Mouse (Mus musculus) layer of hippocampus, postnatal 36 days (tissue): Measurements from ENCODE around the gene Macrod2. TPM values are rescaled to one million over a fixed set of nuclear protein-coding genes. Genes with fewer than 3 reads are reported as not detected.

Source experiments
- DNase-seq, 2 experiments: peaks; one replicate each; pipeline ENCODE4 v3.0.0; 2022
- total RNA-seq, 2 experiments: library from RNA; stranded (reverse); gene quantifications; 2 replicates each; pipeline ENCODE4 v1.2.3; 2021

Gene Macrod2
- total RNA-seq, 2 experiments from 2014 or later: 52.1 to 53.7 TPM

DNA sequence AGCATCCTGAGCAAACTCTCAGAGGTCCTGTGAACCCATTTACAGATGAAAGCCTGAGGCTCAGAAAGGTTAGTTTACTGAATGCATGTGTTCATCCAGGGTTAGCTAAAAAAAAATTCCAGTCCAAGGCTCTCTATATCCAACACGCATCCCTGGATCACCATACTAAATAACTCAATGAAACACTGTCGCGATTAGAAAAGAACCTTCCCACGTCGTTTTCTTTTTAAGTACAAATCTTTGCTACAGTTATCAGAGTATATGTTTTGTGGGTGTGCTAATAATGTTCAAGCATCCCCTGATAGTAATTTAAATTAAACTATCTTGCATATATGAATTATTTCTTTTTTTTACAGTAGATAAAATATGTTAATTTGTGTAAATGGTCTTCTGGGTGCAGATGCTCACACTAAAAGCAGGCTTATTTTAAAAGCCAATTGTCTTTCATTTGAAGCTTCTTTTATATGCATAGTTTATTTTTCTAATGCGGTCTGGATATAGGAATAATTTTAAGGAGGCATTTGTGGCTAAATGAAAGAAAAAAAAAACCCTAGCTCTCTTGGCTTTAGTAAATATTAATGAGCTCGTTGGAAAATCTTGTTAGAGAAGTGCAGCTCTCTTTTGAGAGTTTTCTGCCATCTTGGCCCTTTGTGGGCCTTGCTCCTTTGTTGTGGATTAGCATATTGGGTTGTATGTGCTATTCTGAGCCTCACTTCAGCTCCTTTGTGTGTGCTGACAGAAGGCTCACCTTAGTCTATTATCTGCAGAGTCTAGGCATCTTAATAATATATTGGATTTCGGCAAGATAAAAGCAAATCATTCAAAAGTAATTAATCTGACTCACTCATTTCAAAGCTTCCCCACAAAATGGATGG, 679.1 kb downstream of the Macrod2 start:
- no peak for DNase-seq

DNA sequence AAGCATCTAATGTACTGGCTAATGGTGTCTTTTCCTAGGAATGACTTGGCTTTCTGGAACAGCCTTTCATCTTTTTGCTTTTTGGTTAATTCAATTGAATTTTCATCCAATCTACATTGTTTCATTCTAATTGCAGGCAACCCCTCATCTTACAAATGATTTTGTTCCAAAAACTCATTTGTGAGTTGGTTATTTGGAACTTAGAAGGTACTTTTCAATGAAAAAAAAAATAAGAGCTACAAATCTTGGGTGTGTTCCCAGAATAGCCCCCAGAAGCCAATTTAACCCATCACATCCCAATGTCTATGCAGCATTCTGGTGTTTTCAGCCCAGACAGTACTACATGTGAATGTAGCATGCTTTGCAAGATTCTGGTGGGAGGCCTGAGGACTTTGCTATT, 683.1 kb downstream of the Macrod2 start:
- no peak for DNase-seq

DNA sequence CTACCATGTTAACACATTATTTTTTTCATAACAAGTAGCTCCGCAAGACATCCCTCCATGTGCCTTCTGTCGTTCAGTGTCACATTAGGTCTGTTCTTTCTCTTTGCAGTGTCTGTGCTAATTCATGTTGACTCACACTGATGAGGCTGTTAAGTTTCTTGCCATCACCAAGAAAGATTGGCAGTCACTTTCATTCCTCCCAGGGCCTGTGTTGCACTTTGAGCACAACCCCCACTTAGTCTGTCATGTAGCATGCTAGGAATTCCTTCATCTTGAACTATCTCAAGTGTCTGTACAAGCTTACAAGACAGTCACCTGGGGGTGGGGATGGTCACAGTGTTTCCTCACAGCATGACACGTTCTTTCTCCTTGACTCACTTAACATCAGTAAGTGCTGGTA, 696.2 kb downstream of the Macrod2 start:
- no peak for DNase-seq

DNA sequence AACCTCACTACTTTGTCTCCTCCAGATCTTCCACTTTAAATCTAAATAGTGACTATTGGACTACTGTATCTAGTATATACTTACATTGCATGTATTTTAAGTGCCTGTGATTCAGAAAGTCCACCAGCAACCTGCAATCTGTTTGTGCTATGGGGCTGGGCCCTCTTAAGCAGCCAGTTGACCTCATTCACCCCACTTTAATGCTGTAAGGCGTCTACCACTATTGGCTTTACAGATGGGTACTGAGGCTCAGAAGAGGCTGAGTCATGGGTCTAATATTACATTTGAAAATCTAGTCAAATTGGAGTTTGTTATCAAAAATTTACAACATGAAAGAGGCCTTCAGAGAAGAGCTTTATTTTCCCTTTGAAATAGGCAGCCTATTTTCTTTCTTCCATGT, 722.5 kb downstream of the Macrod2 start:
- no peak for DNase-seq

DNA sequence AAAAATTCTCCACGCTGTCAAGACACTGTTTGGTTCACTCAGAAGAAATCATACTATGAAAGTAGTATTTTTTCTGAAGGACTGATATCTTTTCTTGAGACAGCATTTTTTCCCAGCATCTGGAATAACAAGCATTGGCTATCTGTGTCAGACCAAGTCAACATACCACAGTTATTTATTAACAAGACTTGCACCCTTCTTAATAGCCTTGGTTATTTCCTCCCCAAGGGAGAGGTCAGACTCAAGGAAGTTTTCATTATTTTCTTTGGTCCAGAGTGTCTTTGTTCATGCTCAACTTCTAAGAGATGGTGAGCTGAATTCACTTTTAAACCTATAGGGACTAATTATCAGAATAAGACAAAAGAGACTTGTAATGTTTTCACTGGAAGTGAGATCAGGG, 728.8 kb downstream of the Macrod2 start:
- DNase-seq: no peak

DNA sequence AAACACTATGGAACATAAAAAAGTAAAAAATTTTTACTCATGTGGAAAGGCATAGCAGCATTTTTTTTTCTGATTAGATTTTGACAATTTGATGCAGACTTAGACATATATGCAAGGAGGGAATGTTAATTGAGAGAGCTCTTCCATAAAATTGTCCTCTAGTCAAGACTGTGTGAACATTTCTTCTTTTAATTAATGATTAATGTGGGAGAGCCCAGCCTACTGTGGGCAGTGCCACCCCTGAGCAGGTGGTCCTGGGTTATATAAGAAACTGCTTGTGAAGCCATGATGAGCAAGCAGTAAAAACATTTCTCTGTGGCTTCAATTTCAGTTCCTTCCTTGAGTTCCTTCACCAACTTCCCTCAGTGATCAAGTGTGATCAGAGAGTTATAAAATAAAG, 730.5 kb downstream of the Macrod2 start:
- no peak for DNase-seq

DNA sequence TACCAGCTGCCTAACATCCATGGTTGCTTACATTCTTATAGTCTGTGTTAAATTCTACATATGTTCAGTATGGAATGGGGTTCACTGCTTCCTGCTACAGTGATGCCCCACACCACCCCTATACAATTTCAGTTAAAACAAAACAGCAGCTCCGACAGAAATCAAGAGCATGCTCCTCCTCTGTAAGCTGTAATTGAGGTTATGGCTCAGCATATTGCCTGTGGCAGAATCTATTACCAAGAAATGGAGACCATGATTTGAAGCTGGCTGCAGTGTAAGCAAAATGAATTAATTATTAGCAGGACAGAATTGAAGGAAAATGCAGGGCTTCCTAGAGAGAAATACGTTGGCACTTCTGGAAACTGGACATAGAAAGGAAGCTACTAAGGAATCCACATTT, 747.2 kb downstream of the Macrod2 start:
- DNase-seq: no peak

DNA sequence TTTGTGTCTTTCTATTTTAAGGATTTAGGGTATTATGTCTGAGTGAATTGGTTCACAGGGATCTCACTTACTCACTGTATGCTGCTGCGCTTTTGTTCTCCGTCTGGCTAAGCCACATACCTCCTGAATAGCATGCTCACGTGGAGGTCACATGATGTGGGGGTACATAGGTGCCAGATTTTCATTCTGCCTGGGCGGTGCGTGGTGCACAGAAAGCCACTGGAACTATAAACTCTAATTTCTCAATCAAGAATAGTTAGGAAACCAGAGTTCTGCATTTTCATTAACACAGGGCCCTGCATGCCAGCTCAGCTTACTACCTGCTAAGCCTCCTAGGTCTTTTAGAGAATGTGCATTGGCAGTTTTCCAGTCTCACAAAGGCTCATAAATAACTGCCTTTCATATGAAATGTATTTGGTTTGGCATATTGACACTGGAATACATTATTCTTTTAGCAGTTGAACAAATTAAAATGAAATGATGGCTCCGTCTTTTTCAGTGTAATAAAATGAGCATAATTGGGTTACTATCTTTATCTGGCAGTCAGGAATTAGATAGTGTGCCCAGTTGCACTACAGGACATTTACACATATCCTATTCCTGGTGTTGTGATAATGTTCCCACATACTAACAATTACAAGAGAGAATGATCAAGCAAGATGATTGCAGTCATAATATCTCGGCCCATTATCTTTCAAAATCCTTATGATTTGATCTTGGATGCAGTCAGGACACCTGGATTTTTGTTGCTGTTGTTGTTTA, 757.1 kb downstream of the Macrod2 start:
- DNase-seq: no peak

DNA sequence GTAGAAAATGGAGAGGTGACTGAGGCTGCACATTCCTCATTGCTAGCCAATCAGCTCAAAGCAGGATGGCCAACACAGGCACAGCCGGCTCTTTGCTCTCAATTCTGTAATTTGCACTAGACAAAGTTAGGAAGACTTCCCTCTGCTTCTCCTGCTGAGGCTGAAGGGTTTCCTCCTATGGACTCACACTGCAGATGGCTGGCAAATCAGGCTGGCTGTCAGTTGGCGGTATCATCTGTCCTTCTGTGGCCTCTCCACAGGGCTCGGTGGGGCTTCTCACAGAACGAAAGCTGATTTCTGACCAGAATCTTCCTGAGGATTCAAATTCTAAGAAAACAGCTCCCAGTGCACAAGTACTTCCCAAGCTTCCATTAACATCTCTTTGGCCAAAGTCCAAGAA, 760.9 kb downstream of the Macrod2 start:
- DNase-seq: no peak

DNA sequence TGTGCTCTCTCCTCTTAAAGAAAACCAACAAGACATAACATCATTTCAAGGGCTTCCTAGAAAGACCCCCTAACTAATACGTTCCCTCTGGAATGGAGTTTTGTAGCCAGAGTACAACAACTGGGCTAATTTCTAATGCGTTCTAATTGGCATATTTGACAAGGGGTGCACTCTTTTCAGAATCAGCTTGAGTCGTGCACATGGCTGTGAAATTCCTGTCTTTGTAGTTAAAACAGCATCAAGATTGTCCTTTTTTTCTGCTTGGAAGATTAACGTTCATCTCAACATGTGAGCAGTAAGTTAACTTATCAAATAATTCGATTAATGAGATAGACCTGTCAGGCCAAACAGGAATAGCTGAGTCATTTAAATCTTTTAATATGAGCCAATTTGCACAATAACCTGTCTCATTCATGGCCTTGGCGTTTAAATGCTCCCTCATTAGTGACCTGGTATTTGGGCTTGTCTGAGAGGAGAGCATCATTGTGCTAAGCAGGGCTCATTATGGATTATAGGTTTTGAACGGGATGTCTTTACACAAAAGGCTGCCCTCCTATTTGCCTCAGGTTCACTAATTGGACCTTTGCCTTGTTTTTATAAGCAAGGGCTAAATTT, 762.0 kb downstream of the Macrod2 start:
- no peak for DNase-seq

DNA sequence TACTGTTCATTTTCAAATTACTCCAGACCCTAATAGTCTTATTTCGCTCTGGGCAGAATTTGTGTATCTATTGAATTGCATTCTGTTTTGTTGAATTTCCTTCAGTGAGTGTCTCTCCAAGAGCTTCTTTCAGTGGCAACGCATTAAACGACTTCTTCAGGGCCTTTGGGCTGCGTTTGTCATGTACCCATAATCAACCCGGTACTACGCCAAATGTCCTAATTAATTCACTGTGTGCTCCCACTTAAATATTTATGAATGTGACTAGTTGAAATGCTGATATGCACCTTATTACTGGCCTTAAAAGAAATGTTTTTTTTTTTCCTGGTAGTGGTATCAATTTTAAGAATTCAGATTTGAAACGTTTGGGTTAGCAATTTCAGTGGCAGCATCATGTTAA, 763.1 kb downstream of the Macrod2 start:
- no peak for DNase-seq

DNA sequence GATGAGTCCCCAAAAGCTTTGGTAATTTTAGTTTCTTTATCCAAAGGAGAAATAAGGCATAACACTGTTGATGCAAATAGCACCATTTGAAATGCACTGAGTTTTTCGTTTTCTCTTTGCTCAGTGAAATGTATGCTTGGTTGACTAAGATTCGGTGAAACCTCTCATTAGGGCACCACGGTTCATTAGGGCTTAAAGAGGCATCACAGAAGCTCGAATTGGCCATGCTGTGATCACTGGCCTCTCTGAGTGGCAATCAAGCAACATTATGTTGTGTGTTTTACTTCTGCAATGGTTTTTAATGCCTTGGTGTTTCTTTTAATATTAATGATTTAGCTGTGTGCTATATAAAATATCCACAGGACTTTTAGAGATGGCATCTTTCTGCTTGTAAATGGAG, 768.8 kb downstream of the Macrod2 start:
- no peak for DNase-seq

DNA sequence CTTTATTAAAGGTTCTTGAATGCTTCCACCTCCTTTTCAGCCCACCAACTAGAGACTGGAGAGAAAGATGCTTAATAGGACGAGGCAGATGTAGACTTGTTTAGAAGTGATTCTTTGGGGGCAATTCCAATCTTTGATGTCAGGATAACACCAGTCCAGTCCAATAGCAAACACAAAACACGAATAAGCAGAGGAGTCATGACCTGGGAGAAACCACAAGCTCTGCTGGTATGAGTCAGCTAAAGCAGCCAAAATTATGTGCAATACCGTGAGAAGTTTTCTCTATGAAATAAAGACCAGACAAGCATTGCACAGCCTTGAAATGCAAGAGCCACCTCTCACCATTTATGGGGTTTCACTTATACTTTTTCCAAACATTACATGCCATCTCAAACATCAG, 774.5 kb downstream of the Macrod2 start:
- no peak for DNase-seq

DNA sequence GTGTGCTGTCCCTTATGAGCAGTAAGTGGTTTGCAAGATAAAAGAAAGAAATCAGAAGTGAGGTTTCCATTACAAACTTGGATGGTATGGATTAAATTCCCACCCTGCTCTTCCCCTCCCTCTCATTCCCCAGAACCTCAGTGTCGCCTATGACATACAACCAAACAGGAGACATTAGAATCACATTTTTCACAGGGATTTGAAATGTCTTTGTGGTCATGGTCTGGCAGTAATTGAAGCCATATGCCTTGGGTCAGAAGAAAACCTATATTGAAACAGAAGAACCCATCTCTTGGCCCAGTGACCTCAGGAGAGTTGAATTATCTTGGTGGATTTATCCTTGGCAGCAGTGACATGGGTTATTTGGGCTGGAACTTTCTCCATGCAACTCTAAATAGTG, 778.1 kb downstream of the Macrod2 start:
- DNase-seq: no peak

DNA sequence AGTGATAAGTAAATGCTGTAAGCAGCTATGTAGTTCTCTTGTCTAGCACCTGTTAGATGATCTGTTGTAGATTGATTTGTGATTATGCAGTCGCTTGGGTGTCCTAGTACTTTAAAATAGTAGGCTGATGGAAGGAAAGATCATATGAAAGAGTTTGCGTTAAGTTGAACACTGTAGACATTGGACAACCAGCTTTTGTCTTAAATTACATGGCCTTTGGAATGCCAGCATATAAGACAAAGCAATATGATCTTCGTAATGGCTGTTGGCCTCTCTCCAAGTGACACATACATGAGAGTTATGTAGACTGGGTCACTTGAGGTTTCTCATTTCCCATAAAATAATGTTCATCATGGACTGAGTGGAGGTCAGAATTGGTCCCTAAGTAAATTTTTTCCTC, 778.5 kb downstream of the Macrod2 start:
- no peak for DNase-seq

DNA sequence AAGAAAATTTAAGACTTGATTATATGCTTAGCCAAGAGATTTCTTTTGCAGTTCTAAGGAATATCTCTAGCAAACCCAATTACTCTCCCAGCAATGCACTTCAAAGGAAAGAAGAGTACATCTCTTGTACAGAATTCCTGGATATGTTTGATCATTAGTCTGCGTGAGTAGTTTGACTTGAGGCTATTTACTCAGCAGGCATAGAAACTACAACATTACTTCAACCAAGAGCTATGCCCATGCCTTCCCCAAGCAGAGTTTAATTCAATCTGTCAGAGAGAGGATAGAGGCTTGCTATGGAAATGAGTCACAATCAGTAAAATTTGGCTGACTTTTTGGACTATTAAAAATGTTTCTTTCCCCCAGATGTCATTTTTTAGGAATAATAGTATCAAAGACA, 785.5 kb downstream of the Macrod2 start:
- DNase-seq: no peak

DNA sequence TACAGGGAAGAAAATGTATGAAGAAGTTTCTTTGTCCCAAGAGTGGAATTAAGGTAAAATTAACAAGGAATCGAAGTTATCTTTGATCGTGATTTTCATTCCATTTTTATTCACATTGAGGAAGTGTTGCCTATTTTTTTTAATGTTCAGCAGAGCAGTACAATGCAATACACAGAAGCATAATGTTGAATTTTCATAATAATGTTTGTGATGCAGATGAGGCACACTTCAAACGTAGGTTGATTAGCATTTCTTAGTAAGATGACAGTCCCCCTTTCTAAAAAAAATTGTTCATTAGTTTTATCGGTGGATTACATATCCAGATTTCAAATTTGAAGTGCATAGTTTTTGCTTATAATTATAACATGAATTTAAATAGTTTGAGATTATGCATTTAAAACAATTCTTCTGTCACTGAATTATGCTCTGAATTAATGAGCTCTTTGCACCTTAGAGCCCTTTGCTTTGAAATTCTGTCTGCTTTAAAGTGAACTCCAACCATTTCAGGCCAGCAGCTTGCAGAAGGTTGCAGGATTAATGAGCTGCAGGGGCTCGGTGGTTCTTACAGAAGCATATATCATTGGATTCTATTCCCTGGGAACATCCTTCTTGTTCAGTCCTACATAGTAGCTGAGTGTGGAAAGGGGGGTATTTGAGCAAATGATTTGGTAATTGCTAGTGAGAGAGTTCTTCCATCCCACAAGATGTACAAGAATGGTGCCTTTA, 787.1 kb downstream of the Macrod2 start:
- no peak for DNase-seq

DNA sequence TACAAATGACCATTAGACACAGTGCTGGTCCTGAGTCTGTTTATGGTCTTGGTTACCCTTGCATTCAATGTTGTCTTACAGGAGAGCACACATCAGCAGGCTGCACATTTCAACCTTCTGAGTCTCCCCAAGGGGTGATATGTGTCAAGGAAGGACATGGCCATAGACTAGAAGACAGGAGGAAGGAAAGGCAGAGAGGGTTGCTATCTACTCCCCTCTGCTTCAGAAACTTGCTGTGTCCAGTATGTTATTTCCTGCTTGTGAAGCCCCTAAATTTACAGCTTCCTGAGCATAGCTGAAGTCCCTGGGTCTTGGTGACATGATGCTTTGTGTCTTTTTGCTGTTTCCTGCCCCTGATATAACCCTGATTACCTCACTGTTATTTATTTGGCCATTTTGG, 799.4 kb downstream of the Macrod2 start:
- no peak for DNase-seq

DNA sequence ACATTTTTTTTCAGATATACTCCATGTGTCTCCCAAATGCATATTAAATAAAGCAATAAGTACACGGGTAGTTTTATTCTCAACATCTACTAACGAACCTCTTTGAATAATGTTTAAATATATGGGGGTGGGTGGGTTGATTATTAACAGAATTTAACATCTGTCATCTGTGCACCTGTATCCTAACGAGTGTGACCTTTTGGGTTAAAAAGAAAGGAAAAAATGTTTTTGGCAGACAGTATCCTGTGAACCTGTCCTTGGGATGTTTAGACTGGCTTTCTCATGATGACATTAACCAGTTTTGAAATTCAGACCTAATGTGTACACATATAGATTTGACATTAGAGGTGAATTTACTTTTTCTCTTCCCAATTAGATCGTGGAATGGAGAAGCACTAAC, 805.4 kb downstream of the Macrod2 start:
- no peak for DNase-seq

DNA sequence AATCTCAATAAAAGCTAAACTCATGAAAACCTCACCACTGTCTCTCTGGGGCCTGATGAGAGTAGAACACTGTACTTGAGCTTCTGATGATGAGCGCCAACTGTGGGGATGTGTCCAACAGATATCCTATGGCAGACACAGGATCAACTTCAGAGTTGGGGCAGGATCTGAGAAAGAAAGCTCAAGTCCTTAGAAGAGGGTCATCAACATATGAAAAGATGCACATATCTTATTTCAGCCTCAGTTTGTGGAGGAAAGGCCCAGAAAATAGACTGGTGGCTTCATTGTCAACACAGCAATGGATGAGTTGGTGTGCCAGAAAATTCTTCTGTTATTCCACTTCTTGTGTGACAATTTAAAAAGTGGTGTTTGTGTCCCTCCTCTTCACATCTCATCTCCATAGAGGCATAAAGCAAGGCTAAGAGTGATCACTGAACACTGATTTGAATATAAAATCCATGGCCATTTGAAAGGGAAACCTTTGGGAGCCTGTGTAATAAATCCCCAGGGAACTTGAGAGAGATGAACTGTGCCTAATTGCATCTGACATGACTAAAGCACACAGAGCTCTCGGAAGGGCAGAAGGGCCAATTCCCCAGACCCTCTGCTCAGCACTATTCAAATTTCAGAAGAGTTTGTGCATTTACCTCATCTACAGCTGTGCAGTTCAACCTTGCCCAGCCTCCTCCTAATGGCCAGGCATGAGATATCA, 806.4 kb downstream of the Macrod2 start:
- no peak for DNase-seq

DNA sequence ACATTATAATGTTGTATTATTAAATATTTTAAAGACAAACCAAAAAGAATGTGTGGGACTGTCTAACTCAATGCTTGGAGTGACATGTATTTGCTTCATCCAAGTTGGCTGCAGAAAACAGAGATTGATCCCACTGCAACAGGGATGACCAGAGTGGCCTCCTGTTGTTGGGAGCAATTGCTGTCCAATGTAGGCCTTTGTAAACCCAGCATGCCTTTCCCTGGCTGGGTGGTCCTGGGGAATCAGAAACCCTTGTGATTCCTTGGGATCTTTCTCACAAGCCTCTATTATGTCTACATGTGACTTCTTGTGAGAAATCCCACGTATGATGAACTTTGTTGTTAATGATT, 806.9 kb downstream of the Macrod2 start:
- no peak for DNase-seq

DNA sequence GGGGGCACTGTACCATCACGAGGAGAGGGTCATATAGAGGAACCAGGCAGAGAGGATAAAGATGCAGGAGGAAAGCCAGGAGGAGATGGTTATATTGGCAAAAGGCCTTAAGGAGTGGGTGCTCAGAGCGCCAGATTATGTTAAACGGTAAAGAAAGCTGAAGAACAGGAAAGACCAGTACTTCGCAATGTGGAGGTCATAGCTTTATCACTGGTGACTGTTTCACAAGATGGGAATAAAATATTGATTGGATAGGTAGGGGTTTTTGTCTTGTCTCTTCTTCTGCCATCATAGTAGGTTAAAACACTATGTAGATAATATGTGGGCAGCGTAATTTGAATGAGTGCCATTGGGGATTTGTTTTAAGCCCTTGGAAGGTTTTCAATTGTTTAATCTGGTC, 816.2 kb downstream of the Macrod2 start:
- no peak for DNase-seq
